Mouse (Mus musculus) G1E-ER4 (cell line): ENCODE data around the gene Cntd1. TPM values are rescaled to one million over a fixed set of nuclear protein-coding genes. Genes with fewer than 3 reads are reported as not detected.
A peak's percentile ranks its signal among the peaks of the same experiment; 100 is the strongest.

ENCODE experiments used
- GATA1 ChIP-seq: IDR thresholded peaks from one replicate; pipeline ENCODE4 v1.8.0; 2012; ENCODE audit warnings: low read length, inconsistent platforms
- polyA plus RNA-seq: library from polyadenylated mRNA; stranded (reverse); fragments of >175 nt; gene quantifications from 2 replicates; pipeline ENCODE4 v1.2.3, GENCODE M21; 2012

Gene Cntd1
- polyA plus RNA-seq, result 0.06 TPM in 2 replicates

- no peak for TF ChIP-seq GATA1
Observed at GRCm38 (mm10) chr11:101278223-101279192, at the start of gene Cntd1, which contains the start of gene Coa3. TSS of gene Cntd1 (plus strand) at chr11:101279012. TSS of gene Coa3 (minus strand) at chr11:101279114.

DNA sequence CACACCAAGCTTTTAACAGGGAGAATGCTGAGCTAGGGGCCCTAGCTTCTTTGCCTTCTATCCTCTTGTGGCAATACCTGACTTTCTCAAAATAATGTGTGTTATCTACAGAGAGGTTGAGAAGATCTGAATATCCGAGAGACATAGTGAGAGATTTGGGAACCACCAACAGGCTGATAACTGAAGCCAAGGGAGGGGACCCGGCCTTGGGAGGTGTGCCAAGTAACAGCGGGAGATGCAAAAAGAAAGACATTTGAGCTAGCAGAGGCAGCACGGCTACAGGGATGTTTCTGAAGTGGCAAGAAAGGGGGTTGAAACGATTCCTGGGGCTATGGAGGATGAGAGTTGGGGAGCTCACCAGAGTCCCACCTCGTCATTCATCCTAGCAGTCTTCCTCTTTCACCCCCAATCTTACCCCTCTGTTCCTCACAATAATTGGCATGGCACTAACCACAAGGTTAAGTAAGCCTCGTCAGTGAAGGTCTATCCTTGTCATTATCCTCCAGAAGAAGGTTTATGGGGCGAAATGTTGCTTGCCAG, 49.4 kb upstream of the Cntd1 start:
- TF ChIP-seq GATA1, result no peak

- no peak for TF ChIP-seq GATA1
Observed at GRCm38 (mm10) chr11:101230061-101230511, 48.7 kb upstream of the Cntd1 start.

- no peak for TF ChIP-seq GATA1
Observed at GRCm38 (mm10) chr11:101230526-101230925, 48.3 kb upstream of the Cntd1 start.

DNA sequence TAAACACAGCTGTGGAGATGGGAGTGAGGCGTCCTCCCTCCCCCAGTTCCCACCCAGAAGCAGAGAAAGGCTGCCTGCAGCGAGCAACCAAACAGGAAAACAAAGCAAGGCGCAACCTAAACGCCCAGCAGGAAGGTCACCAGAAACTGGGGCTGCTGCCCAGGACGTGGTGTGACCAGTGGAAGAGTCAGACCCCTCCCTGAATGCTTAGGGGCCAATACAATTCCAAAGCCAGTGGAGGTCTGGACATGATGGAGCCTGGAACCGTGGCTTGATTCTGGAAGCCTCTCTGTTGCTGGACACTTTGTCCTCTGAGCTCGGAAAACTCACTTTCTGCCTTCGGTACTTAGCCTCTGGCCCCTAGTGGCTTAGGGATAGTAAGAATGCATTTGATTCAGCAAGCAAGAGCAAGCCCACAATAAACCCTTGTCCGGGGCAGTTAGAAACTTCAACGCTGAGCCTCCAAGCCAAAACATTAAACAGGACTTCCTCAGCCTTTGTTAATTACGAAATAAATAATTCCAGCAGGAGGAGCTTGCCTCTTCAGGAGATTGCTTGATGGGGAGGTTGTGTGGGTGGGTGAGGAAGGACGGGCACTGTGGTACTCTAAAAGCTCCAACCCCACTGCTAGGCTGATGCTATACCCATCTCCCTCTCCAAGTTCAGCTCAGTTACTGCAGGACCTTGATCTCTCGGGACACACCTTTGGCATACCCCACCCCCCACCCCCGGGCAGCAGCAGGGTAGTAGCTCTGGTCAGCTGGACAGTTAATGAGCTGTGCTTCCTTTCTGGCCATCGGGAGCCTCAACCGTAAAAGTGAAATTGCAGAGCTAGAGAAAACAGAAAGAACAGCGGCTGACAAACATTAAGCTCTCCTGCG, 47.6 kb upstream of the Cntd1 start:
- no peak for TF ChIP-seq GATA1

DNA sequence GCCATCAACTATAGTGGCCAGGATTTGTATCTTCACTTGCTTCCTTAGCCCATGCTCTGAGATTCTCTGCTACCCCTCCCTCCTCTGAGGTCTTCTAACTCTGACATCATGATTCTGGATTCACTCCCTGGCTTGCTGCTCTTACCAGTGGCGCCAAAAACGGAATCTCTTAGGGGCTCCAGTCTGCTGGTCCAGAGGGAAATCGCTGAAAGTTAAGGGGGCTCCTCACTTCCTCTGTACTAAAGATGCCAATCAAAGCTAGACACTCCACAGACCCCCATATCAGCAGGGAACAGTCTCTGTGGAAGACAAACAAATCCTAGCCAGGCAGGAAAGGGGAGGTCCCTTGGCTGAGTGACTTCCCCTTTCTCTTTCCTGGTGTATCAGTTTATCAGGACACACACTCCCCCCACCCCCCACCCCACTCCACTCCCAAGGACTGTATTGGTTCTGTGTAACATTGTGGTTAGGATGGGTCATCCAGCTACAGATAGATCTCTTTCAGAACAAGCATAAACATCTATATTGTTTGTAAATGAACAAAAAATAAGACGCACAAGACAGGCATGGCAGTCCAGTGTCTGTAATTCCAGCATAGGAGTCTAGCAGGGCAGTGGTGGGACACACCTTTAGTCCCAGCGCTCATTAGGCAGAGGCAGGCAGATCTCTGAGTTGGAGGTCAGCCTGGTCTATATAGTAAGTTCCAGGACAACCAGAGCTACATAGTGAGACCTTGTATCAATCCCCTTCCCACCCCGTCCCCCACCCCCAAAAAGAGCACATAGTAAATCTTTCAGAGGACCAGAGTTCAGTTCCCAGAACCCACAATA, 46.6 kb upstream of the Cntd1 start:
- TF ChIP-seq GATA1, result peak; percentile 62

GRCm38 (mm10) chr11:101233240-101233639, 45.6 kb upstream of the Cntd1 start:
- no peak for TF ChIP-seq GATA1

DNA sequence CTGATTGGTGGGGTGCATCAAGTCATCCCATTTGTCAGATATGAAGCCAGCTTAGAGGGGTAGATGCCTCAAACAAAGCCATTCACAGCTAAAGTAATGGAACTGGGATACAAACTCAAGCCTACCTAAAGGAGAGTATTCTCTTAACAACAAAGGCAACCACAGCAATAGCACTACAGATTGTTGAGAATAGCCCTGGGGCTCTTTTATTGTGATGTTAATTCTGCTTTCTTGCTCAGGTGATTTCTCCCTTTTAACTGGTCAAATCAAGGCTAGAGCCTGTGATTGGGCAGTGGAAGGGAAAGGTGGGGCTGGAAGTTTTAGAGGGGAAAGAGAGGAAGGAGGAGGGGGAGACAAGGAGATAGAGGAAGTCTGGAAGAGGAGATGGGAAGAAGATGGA, 44.7 kb upstream of the Cntd1 start:
- TF ChIP-seq GATA1, result no peak

DNA sequence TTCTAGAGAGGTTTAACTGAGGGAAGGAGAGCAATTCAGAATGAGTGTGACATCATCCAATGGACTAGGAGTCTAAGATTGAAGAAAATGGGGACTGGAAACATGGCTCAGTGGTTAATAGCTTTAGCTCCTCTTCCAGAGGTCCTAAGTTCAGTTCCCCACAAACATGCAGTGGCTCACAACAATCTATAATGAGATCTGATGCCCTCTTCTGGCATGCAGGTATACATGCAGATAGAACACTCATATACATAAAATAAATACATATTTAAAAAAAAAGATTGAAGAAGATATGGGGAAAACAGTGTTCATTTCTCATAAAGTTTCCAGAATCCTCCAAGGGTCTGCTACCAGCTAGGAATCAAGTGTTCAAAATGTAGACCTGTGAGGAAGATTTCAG, 43.4 kb upstream of the Cntd1 start:
- no peak for TF ChIP-seq GATA1

GRCm38 (mm10) chr11:101236782-101237181, 42.0 kb upstream of the Cntd1 start:
- no peak for TF ChIP-seq GATA1

DNA sequence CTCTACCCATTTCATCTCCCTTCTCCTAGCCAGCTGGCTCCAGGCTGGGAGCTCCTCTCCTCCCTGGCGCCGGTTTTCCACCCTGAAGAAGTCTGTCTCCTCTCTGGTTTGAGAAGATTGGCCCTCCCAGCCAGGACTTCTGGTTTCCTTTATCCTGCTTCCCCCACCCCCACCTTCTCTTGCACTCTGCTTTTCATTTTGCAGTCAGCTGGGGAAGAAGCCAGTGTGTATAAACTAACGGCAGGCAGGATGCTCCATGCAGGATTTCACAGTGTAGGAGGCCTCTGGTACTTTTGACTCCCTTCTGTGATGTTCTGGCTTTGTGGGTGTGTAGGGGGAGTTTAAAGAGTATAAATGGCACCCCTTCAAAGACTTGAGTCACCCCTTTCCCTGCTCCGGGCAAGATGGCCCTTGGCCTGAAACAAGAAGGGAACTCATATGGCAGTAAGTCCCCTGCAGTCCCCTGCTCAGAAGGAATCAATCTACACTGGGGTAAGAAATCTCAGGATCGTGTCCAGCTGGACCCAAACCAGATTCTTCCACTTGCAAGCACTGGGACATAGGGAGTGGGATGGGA, 40.7 kb upstream of the Cntd1 start:
- TF ChIP-seq GATA1, result no peak

- TF ChIP-seq GATA1, result no peak
Observed at GRCm38 (mm10) chr11:101245071-101245470, 33.7 kb upstream of the Cntd1 start.

- no peak for TF ChIP-seq GATA1
Observed at GRCm38 (mm10) chr11:101245855-101246701, 32.7 kb upstream of the Cntd1 start, which contains the start of gene Ramp2. TSS of gene Ramp2 (plus strand) at chr11:101246028.

- no peak for TF ChIP-seq GATA1
Observed at GRCm38 (mm10) chr11:101246702-101247012, 32.2 kb upstream of the Cntd1 start.
